Mouse (Mus musculus) v-Abl transformed pro-B cells (cell line): ENCODE measurements around the gene Wdr48.

Source experiments
- in situ Hi-C, 2 experiments: fragments of 400-800 bp; cut with MboI; formaldehyde crosslinking; loops; one replicate each; pipeline ENCODE4 v1.15.1; 2025; ENCODE audit not compliant: unreplicated experiment in 2 of 2

Gene Wdr48

GRCm38 (mm10) chr9:119919858-119920257 lies 25.2 kb downstream of the Wdr48 start:
- in situ Hi-C loops: no loop called here

GRCm38 (mm10) chr9:119923462-119923861 lies 28.8 kb downstream of the Wdr48 start:
- in situ Hi-C loops: no loop called here

- in situ Hi-C loops: no loop called here
Measured at GRCm38 (mm10) chr9:119925120-119925657, 30.5 kb downstream of the Wdr48 start.

- in situ Hi-C loops: no loop called here
Measured at GRCm38 (mm10) chr9:119925729-119926128, 31.1 kb downstream of the Wdr48 start.

GRCm38 (mm10) chr9:119926497-119926896 lies 31.8 kb downstream of the Wdr48 start:
- in situ Hi-C loops: no loop called here

- in situ Hi-C loops: no loop called here
Measured at GRCm38 (mm10) chr9:119932358-119932757, 37.7 kb downstream of the Wdr48 start.

- in situ Hi-C loops: no loop called here
Measured at GRCm38 (mm10) chr9:119933675-119934074, 39.0 kb downstream of the Wdr48 start.

GRCm38 (mm10) chr9:119937005-119937773 lies 42.5 kb downstream of the Wdr48 start, which contains the start of the genes Gorasp1 and Ttc21a:
Gene Gorasp1, minus strand, starts transcription at chr9:119937565.
Gene Ttc21a, plus strand, starts transcription at chr9:119937606.
- in situ Hi-C loops: no loop called here

- in situ Hi-C loops: no loop called here
Measured at GRCm38 (mm10) chr9:119938496-119938895, 43.8 kb downstream of the Wdr48 start.

- in situ Hi-C loops: no loop called here
Measured at GRCm38 (mm10) chr9:119939646-119940045, 45.0 kb downstream of the Wdr48 start.

- in situ Hi-C loops: no loop called here
Measured at GRCm38 (mm10) chr9:119941407-119941806, 46.7 kb downstream of the Wdr48 start.

GRCm38 (mm10) chr9:119941861-119942260 lies 47.2 kb downstream of the Wdr48 start:
- in situ Hi-C loops: no loop called here

GRCm38 (mm10) chr9:119943326-119943725 lies 48.6 kb downstream of the Wdr48 start:
- in situ Hi-C loops: no loop called here

- in situ Hi-C loops: no loop called here
Measured at GRCm38 (mm10) chr9:119945173-119945900, 50.7 kb downstream of the Wdr48 start.

GRCm38 (mm10) chr9:119948804-119949203 lies 54.1 kb downstream of the Wdr48 start:
- in situ Hi-C loops: no loop called here

- in situ Hi-C loops: no loop called here
Measured at GRCm38 (mm10) chr9:119950434-119950833, 55.8 kb downstream of the Wdr48 start.

- in situ Hi-C loops: no loop called here
Measured at GRCm38 (mm10) chr9:119951388-119951787, 56.7 kb downstream of the Wdr48 start.

GRCm38 (mm10) chr9:119958835-119959234 lies 64.2 kb downstream of the Wdr48 start:
- in situ Hi-C loops: no loop called here

- in situ Hi-C loops: loop anchor here in 1 of 2 experiments (5.0 kb wide), 1 partner anchor 110 kb away; no protein-coding TSS in a partner anchor
Measured at GRCm38 (mm10) chr9:119962216-119962615, 67.5 kb downstream of the Wdr48 start.

- in situ Hi-C loops: loop anchor here in 1 of 2 experiments (5.0 kb wide), 1 partner anchor 109 kb away; no protein-coding TSS in a partner anchor
Measured at GRCm38 (mm10) chr9:119962987-119963667, 68.4 kb downstream of the Wdr48 start.

GRCm38 (mm10) chr9:119964206-119964605 lies 69.5 kb downstream of the Wdr48 start:
- in situ Hi-C loops: loop anchor here in 1 of 2 experiments (5.0 kb wide), 1 partner anchor 108 kb away; no protein-coding TSS in a partner anchor
